Mouse (Mus musculus) liver, adult 2 months (tissue): ENCODE data around the gene Olfr622.

ENCODE experiments used
- CTCF ChIP-seq: fragments of 200-500 bp; IDR thresholded peaks from 2 replicates; pipeline ENCODE4 v1.5.1; 2011; ENCODE audit warnings: low read depth, low read length, control low read depth
- POLR2A ChIP-seq: fragments of 200-500 bp; IDR thresholded peaks from 2 replicates; pipeline ENCODE4 v1.6.1; 2011; ENCODE audit warnings: low read length, control low read depth; ENCODE audit not compliant: insufficient read depth; ENCODE audit errors: extremely low read depth

GRCm38 (mm10) chr7:103600275-103600674, 42.2 kb downstream of the Olfr622 start, which contains the start of gene Olfr619:
- TF ChIP-seq CTCF (no peak), POLR2A (no peak)
